Mouse (Mus musculus) brain, embryonic 14.5 days (tissue): ENCODE measurements around the gene Adipoq. TPM values are rescaled to one million over a fixed set of nuclear protein-coding genes. Genes with fewer than 3 reads are reported as not detected.

Source experiments
- DNase-seq: peaks from one replicate; pipeline ENCODE4 v3.0.0-alpha.2; 2011; ENCODE audit warnings: low read depth
- CTCF ChIP-seq: fragments of 200-500 bp; IDR thresholded peaks from 2 replicates; pipeline ENCODE4 v1.5.1; 2012; ENCODE audit warnings: inconsistent platforms, mild to moderate bottlenecking, moderate library complexity, borderline replicate concordance; ENCODE audit not compliant: insufficient read depth, insufficient read length; ENCODE audit errors: extremely low read depth
- POLR2A ChIP-seq: fragments of 200-500 bp; IDR thresholded peaks from 2 replicates; pipeline ENCODE4 v1.6.1; 2012; ENCODE audit warnings: mild to moderate bottlenecking, inconsistent platforms, borderline replicate concordance; ENCODE audit not compliant: poor library complexity, insufficient read depth, insufficient read length, severe bottlenecking; ENCODE audit errors: extremely low read depth
- polyA plus RNA-seq: library from polyadenylated mRNA; depleted of rRNA; stranded (reverse); fragments of >200 nt; gene quantifications from 2 replicates; pipeline ENCODE4 v1.2.3, GENCODE M21; 2012

Adipoq gene
- polyA plus RNA-seq, 1 experiment: 0.08 TPM

GRCm38 (mm10) chr16:23107231-23107942, 38.9 kb upstream of the Adipoq start, which contains the start of gene Eif4a2:
TSS of gene Eif4a2 (plus strand) at chr16:23107444.
- peak; percentile 97 for DNase-seq
- TF ChIP-seq CTCF (no peak; the same call in 1 of the 2 replicates), POLR2A (peak; percentile 99)

DNA sequence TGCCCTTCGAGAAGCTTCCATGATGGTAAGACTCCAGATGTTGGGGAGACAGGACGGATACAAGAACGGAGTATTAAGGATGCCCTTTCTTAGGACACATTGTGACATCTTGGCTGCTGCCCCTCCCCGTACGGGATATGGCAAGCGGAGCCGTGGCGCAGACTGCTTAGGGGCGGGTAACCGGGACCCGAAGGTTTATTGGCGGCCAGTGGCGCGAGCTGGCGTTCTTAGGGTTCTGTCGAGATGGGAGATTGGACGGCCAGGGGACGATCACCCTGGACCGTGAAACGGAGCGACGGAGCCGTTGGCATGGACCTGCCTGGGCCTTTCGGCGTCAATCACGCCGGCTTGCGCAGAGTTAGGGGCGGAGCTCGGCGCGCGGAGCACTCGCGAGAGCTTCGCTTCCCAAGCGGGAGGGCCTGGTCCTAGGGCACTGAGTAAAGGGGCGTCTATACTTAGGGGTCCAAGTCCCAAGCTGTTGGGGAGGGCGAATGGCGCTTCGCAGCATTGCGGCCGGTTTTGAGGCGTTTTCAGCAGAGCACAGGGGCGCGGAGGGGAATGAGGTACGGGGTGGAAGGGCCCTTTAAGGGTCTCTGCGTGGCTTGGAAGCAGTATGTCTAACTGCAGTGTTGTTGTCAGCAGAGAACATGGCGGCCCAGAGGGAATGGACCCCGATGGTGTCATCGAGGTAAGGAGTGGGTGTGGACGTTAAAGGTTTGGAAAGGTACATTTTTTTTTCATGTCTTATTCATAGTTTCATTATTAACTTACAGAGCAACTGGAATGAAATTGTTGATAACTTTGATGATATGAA, 38.2 kb upstream of the Adipoq start:
- TF ChIP-seq CTCF (no peak), POLR2A (peak; percentile 59; the same call in 1 of the 2 replicates)
- peak; percentile 96 for DNase-seq

DNA sequence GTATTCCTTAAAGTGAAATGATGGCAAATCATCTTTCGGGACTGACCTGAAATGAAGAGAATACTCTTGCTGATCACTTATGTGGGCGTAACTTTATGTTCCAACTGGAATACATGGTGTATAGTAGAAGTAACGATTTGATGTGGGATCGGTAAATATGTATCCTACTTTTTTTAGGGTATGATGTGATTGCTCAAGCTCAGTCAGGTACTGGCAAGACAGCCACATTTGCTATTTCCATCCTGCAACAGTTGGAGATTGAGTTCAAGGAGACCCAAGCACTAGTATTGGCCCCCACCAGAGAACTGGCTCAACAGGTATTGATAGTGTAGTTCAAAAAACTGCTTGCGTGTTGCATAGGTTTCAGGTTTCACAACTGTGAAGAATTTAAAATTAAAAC, 37.4 kb upstream of the Adipoq start:
- TF ChIP-seq CTCF (no peak), POLR2A (no peak)
- no peak for DNase-seq

- TF ChIP-seq CTCF (no peak), POLR2A (no peak)
Observed at GRCm38 (mm10) chr16:23109350-23110280, 36.7 kb upstream of the Adipoq start.

GRCm38 (mm10) chr16:23112348-23112747, 34.0 kb upstream of the Adipoq start:
- DNase-seq: no peak
- TF ChIP-seq CTCF (no peak), POLR2A (no peak)

More at GRCm38 (mm10) chr16:23109350-23110280, 36.7 kb upstream of the Adipoq start:
- no peak for DNase-seq

GRCm38 (mm10) chr16:23112861-23113435, 33.4 kb upstream of the Adipoq start:
- DNase-seq: no peak
- no peak for TF ChIP-seq POLR2A
- no peak for TF ChIP-seq CTCF

DNA sequence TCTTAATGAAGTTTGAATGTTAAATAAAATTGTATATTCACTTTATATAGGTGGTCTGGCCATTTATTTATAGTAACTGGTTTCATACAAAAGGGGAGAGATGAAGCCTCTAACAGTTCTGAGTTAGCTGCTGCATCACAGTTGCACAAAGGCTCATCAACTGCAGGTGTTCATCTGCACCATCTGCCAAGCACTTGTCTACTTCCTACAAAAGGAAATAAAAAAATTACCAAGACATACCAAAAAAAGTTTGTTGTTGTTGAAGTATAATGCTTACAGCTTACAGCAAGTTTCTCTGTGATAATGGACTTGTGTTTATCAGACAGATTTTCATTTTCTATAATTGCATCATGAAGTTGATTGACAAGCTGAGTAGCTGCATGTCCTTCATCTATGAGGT, 32.4 kb upstream of the Adipoq start:
- no peak for DNase-seq
- TF ChIP-seq CTCF (no peak), POLR2A (no peak)

DNA sequence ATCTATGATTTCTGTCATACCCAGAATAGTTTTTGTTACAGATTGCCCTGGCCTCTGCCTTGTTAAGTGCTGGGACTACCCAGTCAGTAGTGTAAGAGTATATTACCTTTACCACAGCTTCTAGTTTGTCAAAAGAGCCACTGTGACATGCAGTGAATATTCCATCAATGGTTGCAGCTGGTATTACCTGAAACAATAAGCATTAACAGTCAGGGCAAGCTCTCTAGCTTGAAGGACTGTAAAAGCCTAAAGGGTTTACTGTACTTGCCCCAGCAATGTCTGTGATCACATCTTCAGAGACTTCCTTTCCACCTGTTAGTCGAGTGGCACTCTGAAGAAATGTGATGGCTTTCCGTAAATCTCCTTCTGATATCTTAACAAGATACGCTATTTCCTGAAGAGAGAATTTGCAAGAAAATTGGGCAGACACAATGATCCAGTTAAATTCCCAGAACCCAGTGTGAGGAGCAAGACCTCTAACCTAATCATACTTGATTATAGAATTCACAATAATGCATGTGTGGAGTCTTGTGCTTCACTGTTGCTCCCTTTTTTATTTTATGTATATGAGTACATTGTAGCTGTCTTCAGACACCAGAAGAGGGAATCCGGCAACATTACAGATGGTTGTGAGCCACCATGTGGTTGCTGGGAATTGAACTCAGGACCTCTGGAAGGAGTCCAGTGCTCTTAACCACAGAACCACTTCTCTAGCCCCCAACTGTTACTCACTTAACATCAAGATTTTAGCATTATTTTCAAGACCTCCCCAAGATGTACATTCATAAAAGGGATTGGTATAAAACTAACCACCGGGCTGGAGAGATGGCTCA, 31.8 kb upstream of the Adipoq start:
- TF ChIP-seq CTCF (no peak), POLR2A (no peak)
- DNase-seq: no peak

DNA sequence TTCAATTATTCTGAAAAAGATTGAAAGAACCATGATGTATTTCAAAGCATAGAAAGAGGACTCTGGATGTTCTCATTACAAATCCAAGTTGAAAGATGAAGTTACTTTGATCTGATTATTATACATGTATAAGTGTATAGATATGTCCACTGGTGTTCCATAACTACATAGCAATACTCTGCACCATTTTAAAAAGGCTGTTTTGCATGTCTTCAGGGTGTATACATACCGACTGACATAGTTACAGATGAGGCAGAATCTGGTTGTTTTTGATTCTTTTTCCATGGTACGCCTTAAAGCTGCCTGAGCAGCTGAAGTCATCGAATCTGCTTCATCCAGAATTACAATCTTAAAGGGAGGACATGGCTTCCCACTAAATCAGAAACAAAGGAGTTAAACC, 30.9 kb upstream of the Adipoq start:
- DNase-seq: no peak
- TF ChIP-seq POLR2A (no peak), CTCF (no peak)

DNA sequence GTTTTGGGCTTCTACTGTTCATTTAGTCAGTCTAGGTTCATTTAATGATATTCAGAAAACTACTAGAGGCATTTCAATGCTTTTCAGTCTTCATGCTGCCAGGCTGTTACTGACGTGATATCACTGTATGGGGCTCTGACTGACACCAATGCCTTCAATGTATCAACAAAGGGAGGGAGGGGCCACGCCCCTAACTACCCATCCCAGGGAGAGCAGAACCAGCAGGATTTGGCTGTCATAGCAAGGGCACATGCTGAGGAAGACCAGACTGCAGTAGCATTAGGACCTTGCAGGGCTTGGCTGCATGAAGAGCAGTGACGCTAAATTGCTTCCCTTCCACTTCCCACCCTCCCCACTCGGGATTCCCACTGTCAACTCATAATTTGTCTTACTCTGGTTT, 29.2 kb upstream of the Adipoq start:
- no peak for DNase-seq
- TF ChIP-seq POLR2A: no peak
- TF ChIP-seq CTCF: no peak

DNA sequence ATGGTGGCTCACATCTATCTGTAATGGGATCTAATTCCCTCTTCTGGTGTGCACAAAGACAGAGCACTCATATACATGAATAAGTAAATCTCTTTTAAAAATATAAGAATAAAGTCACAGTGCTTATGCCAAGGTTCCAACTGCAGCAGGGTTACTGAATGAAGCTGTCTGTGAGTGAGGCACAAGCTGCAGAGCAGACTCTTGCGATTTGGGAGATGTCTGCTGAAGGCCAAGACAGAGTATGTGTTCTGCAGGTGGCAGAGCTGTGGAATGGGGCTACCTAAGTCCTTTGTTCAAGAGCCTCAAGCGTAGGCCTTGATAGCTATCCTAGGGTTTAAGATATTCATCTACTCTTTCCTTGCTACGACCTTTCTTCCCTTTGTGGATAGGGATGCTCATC, 23.9 kb upstream of the Adipoq start:
- no peak for DNase-seq
- TF ChIP-seq POLR2A (no peak), CTCF (no peak)
